Comparison of ENCODE assay signal across 20 mouse cellular contexts in the genomic region with DNA sequence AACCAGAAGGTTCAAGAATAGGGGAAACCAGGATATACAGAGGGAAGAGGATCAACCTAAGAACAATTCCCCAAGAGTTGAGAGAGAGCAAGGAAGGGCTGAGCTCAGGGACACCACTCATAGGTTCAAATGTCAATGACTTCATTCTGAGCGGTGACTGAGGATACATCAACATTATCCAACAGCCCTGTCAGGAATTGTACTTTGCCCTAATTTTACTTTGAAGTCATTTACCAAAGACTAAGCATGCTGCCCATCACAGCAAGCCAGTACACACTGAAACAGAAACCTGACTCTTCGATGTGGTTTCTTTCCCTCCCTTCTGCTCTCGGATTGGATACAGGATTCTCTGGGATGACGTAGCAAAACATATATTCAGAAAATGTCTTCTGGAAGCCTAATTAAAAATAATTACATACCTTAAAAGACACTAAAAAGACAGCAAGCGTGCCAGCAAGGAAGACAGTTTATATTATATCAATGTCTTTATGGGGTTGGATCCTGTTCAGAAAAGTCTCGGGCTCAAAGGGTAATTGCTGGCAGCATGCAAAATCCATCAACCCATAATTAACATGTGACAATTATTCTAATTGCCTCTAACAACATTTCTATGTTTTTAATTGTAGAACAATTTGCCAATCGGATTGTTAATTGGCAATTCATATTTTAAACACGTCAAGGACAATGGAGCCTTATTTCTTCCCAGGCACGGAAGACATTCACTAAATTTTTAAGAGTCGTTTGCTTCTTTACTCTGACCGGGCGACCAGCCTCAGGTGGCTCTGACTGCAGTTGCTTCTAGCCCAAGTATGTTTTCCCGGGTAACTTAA. TPM values are rescaled to one million over a fixed set of nuclear protein-coding genes. Genes with fewer than 3 reads are reported as not detected.
A peak's percentile ranks its signal among the peaks of the same experiment; 100 is the strongest.
DNase-seq lines count a peak whose midpoint lies in the region; ATAC-seq and TF ChIP-seq lines count a peak whose summit lies in the region.
"Had no signal": no experiment of that assay in that cellular context is flagged by ENCODE, and none has a peak within 500 bp of the region (broad histone marks: within the 10 kb centered on the region; RNA-seq: fewer than 3 reads in every experiment).

No protein-coding gene starts in this region.

- DNase-seq in liver, postnatal 0 days: no peak
- DNase-seq in liver, embryonic 11.5 days (ENCODE audit: low spot score): no peak
- DNase-seq in embryonic facial prominence, embryonic 14.5 days (ENCODE audit: low spot score): no peak
- DNase-seq in ovary, adult 18-20 months (ENCODE audit: low spot score): no peak
- DNase-seq in cerebellum, adult 9-10 months: no peak
- DNase-seq: cerebellum, postnatal 10 days; heart, postnatal 36 days; kidney, adult 8-10 months; layer of hippocampus, postnatal 36 days; left cerebral cortex, postnatal 4 days; lung, embryonic 14.5 days; lung, postnatal 4 days had no signal

- 0 out of 2 replicates have a peak overlapping the region, but pooled peaks have one; percentile 37 for H3K27ac ChIP-seq in liver, postnatal 0 days (ENCODE audit: low read depth)
- H3K27ac ChIP-seq in liver, embryonic 11.5 days (ENCODE audit: low read depth, low read length): no peak overlapping the region
- no peak overlapping the region for H3K27ac ChIP-seq in embryonic facial prominence, embryonic 14.5 days (replicated peaks; ENCODE audit: low read depth, low read length)
- H3K27ac ChIP-seq in forebrain, embryonic 15.5 days (replicated peaks): no peak overlapping the region
- H3K27ac ChIP-seq in limb, embryonic 15.5 days: peak overlapping the region; percentile 5; the same call in 1 of the 2 replicates
- H3K27ac ChIP-seq: heart, embryonic 13.5 days; midbrain, embryonic 12.5 days; stomach, embryonic 15.5 days had no signal

- peak; percentile 91 for ATAC-seq in liver, postnatal 0 days
- ATAC-seq in liver, embryonic 11.5 days (replicated peaks; ENCODE audit: low FRiP score): no peak
- ATAC-seq in embryonic facial prominence, embryonic 14.5 days (ENCODE audit: low read depth): no peak
- peak; percentile 44; the same call in 1 of the 2 replicates for ATAC-seq in forebrain, embryonic 15.5 days (replicated peaks)
- no peak for ATAC-seq in limb, embryonic 15.5 days (ENCODE audit: insufficient number of reproducible peaks, low FRiP score, low TSS enrichment, low read depth)
- ATAC-seq: hindbrain, embryonic 16.5 days had no signal

- no peaks in the 10 kb centered on the region for H3K27me3 ChIP-seq in liver, postnatal 0 days (ENCODE audit: insufficient read depth, low read length)
- H3K27me3 ChIP-seq in liver, embryonic 11.5 days (replicated peaks; ENCODE audit: control insufficient read depth, insufficient read depth, low read length): no peaks in the 10 kb centered on the region
- no peaks in the 10 kb centered on the region for H3K27me3 ChIP-seq in embryonic facial prominence, embryonic 14.5 days (replicated peaks; ENCODE audit: control insufficient read depth, insufficient read depth, low read length)
- no peaks in the 10 kb centered on the region for H3K27me3 ChIP-seq in forebrain, embryonic 15.5 days
- no peaks in the 10 kb centered on the region for H3K27me3 ChIP-seq in limb, embryonic 15.5 days
- H3K27me3 ChIP-seq: heart, embryonic 13.5 days; midbrain, embryonic 12.5 days; stomach, embryonic 15.5 days had no signal

- H3K9ac ChIP-seq in liver, postnatal 0 days (replicated peaks): no peak overlapping the region
- no peak overlapping the region for H3K9ac ChIP-seq in liver, embryonic 11.5 days (ENCODE audit: low read depth, low read length)
- no peak overlapping the region for H3K9ac ChIP-seq in embryonic facial prominence, embryonic 14.5 days (ENCODE audit: low read depth, low read length)
- no peak overlapping the region for H3K9ac ChIP-seq in forebrain, embryonic 15.5 days (replicated peaks)
- no peak overlapping the region for H3K9ac ChIP-seq in limb, embryonic 15.5 days
- H3K9ac ChIP-seq: heart, embryonic 13.5 days; lung, embryonic 14.5 days; midbrain, embryonic 12.5 days; stomach, embryonic 15.5 days had no signal

- H3K36me3 ChIP-seq in liver, postnatal 0 days (replicated peaks; ENCODE audit: insufficient read depth, low read length): no peaks in the 10 kb centered on the region
- H3K36me3 ChIP-seq in liver, embryonic 11.5 days (ENCODE audit: control insufficient read depth, insufficient read depth, low read length): no peaks in the 10 kb centered on the region
- H3K36me3 ChIP-seq in embryonic facial prominence, embryonic 14.5 days (ENCODE audit: control insufficient read depth, insufficient read depth, low read length): no peaks in the 10 kb centered on the region
- H3K36me3 ChIP-seq in forebrain, embryonic 15.5 days: no peaks in the 10 kb centered on the region
- no peaks in the 10 kb centered on the region for H3K36me3 ChIP-seq in limb, embryonic 15.5 days
- H3K36me3 ChIP-seq: G1E; heart, embryonic 13.5 days; midbrain, embryonic 12.5 days; stomach, embryonic 15.5 days had no signal

- no peak for TF ChIP-seq EP300 in liver, postnatal 0 days (IDR thresholded peaks at IDR 0.05; ENCODE audit: low read depth)

- 64% methylated on average over 13 of the region's 13 CpGs for WGBS in liver, postnatal 0 days (ENCODE audit: insufficient replicate concordance)
- WGBS in liver, embryonic 11.5 days: 67% methylated on average over 13 of the region's 13 CpGs
- WGBS in embryonic facial prominence, embryonic 14.5 days: 25% methylated on average over 13 of the region's 13 CpGs
- 17% methylated on average over 13 of the region's 13 CpGs for WGBS in forebrain, embryonic 15.5 days
- WGBS in limb, embryonic 15.5 days: 17% methylated on average over 13 of the region's 13 CpGs

- H3K4me1 ChIP-seq in liver, postnatal 0 days (ENCODE audit: insufficient read depth): no peaks in the 10 kb centered on the region
- no peaks in the 10 kb centered on the region for H3K4me1 ChIP-seq in liver, embryonic 11.5 days (replicated peaks; ENCODE audit: control insufficient read depth, insufficient read depth, low read length)
- peaks cover 22% of the 10 kb centered on the region for H3K4me1 ChIP-seq in embryonic facial prominence, embryonic 14.5 days (ENCODE audit: control insufficient read depth, insufficient read depth, low read length)
- peaks cover 15% of the 10 kb centered on the region for H3K4me1 ChIP-seq in forebrain, embryonic 15.5 days
- peaks cover 20% of the 10 kb centered on the region; the same call in 1 of the 2 replicates for H3K4me1 ChIP-seq in limb, embryonic 15.5 days

- no peak overlapping the region for H3K4me2 ChIP-seq in liver, postnatal 0 days (ENCODE audit: low read depth, low read length)
- no peak overlapping the region for H3K4me2 ChIP-seq in liver, embryonic 11.5 days
- peak overlapping the region; percentile 3; the same call in 1 of the 2 replicates for H3K4me2 ChIP-seq in embryonic facial prominence, embryonic 14.5 days (ENCODE audit: low read depth, low read length)
- peak overlapping the region; percentile 18 for H3K4me2 ChIP-seq in forebrain, embryonic 15.5 days (replicated peaks)
- H3K4me2 ChIP-seq in limb, embryonic 15.5 days: peak overlapping the region; percentile 20; the same call in 1 of the 2 replicates
- H3K4me2 ChIP-seq: heart, embryonic 13.5 days; lung, embryonic 14.5 days; midbrain, embryonic 12.5 days; stomach, embryonic 15.5 days had no signal

- H3K4me3 ChIP-seq in liver, postnatal 0 days (ENCODE audit: low read depth, low read length): no peak overlapping the region
- no peak overlapping the region for H3K4me3 ChIP-seq in liver, embryonic 11.5 days (ENCODE audit: low read depth, low read length)
- no peak overlapping the region for H3K4me3 ChIP-seq in embryonic facial prominence, embryonic 14.5 days (ENCODE audit: low read depth, low read length)
- no peak overlapping the region for H3K4me3 ChIP-seq in forebrain, embryonic 15.5 days
- H3K4me3 ChIP-seq in limb, embryonic 15.5 days: no peak overlapping the region
- H3K4me3 ChIP-seq: erythroblast, embryonic 14.5 days; heart, embryonic 13.5 days; midbrain, embryonic 12.5 days; stomach, embryonic 15.5 days had no signal

- no peak for TF ChIP-seq CTCF in liver, postnatal 0 days (IDR thresholded peaks at IDR 0.05; ENCODE audit: low read depth)

- no peaks in the 10 kb centered on the region for H3K9me3 ChIP-seq in liver, postnatal 0 days (ENCODE audit: low read length)
- H3K9me3 ChIP-seq in liver, embryonic 11.5 days (ENCODE audit: control insufficient read depth, low read length): no peaks in the 10 kb centered on the region
- H3K9me3 ChIP-seq in embryonic facial prominence, embryonic 14.5 days (ENCODE audit: control insufficient read depth, low read length): no peaks in the 10 kb centered on the region
- no peaks in the 10 kb centered on the region for H3K9me3 ChIP-seq in forebrain, embryonic 15.5 days
- no peaks in the 10 kb centered on the region for H3K9me3 ChIP-seq in limb, embryonic 15.5 days
- H3K9me3 ChIP-seq: G1E; heart, embryonic 13.5 days; midbrain, embryonic 12.5 days; stomach, embryonic 15.5 days had no signal

RNA-seq across cellular contexts. Expression of gene Lrig1, which starts 15.1 kb away (rescaled TPM):
- 2.5 and 2.9 TPM in 2 replicates for polyA plus RNA-seq in liver, postnatal 0 days (2015; fragmentation: Nextera tagmentation; extraction: Ambion mirVana)
- 2.9 and 4.3 TPM in 2 replicates for polyA plus RNA-seq in liver, embryonic 11.5 days (2014; fragmentation: Nextera tagmentation; extraction: Ambion mirVana)
- polyA plus RNA-seq in embryonic facial prominence, embryonic 14.5 days (2014; fragmentation: Nextera tagmentation; extraction: Ambion mirVana): 32.6 and 38.4 TPM in 2 replicates
- polyA plus RNA-seq in forebrain, embryonic 15.5 days (2015; fragmentation: Nextera tagmentation; extraction: Ambion mirVana): 7.4 and 9.8 TPM in 2 replicates
- 22.3 and 22.5 TPM in 2 replicates for polyA plus RNA-seq in limb, embryonic 15.5 days (2015; fragmentation: Nextera tagmentation; extraction: Ambion mirVana)

Comparison
In these comparisons a context has a peak if more than half of its experiments do, and no peak if none do; other contexts are left out.
1. ATAC-seq: peak in liver, postnatal 0 days (single experiment) and forebrain, embryonic 15.5 days (single experiment); none in liver, embryonic 11.5 days (single experiment), embryonic facial prominence, embryonic 14.5 days (single experiment) and limb, embryonic 15.5 days (single experiment).
2. H3K27ac ChIP-seq: peak in liver, postnatal 0 days (single experiment) and limb, embryonic 15.5 days (single experiment); none in liver, embryonic 11.5 days (single experiment), embryonic facial prominence, embryonic 14.5 days (single experiment) and forebrain, embryonic 15.5 days (single experiment).
3. H3K4me2 ChIP-seq: peak in embryonic facial prominence, embryonic 14.5 days (single experiment), forebrain, embryonic 15.5 days (single experiment) and limb, embryonic 15.5 days (single experiment); none in liver, postnatal 0 days (single experiment) and liver, embryonic 11.5 days (single experiment).